Mouse (Mus musculus): ENCODE measurements around the gene Ppp2r5d. TPM values are rescaled to one million over a fixed set of nuclear protein-coding genes. Genes with fewer than 3 reads are reported as not detected.

Ppp2r5d gene
- polyA plus RNA-seq, 1 experiment from 2014 or later: 122 TPM

- no peaks in the 10 kb centered on the region; the same call in 1 of the 2 replicates for H3K9me3 ChIP-seq (ENCODE audit: control insufficient read depth, low read length)
- H3K4me2 ChIP-seq (ENCODE audit: low read depth, severe bottlenecking): peak overlapping the region; percentile 91; the same call in 1 of the 2 replicates
- ATAC-seq (ENCODE audit: insufficient number of reproducible peaks, low FRiP score, low TSS enrichment, low read depth): no peak
- no peaks in the 10 kb centered on the region for H3K36me3 ChIP-seq (ENCODE audit: control insufficient read depth, insufficient read depth, low read length)
- WGBS: 86% methylated on average over 12 of the region's 12 CpGs
- peak overlapping the region; percentile 17; the same call in 1 of the 2 replicates for H3K9ac ChIP-seq (ENCODE audit: low read length)
- no peaks in the 10 kb centered on the region for H3K27me3 ChIP-seq (ENCODE audit: control insufficient read depth, insufficient read depth, low read length)
- H3K27ac ChIP-seq (replicated peaks; ENCODE audit: low read depth, low read length): no peak overlapping the region
- no peak overlapping the region for H3K4me3 ChIP-seq (ENCODE audit: low read depth, low read length)
- no peak for DNase-seq (ENCODE audit: low spot score)
- peaks cover 8% of the 10 kb centered on the region; the same call in 1 of the 2 replicates for H3K4me1 ChIP-seq (ENCODE audit: control insufficient read depth, insufficient read depth, low read length)
Observed at GRCm38 (mm10) chr17:46644152-46644805, 60.6 kb downstream of the Ppp2r5d start.

GRCm38 (mm10) chr17:46642060-46642459 is 62.9 kb downstream of the Ppp2r5d start:
- 89% methylated on average over 17 of the region's 17 CpGs for WGBS
- no peak overlapping the region for H3K4me2 ChIP-seq (ENCODE audit: low read depth, severe bottlenecking)
- ATAC-seq (ENCODE audit: insufficient number of reproducible peaks, low FRiP score, low TSS enrichment, low read depth): no peak
- peaks cover 7% of the 10 kb centered on the region; the same call in 1 of the 2 replicates for H3K4me1 ChIP-seq (ENCODE audit: control insufficient read depth, insufficient read depth, low read length)
- DNase-seq (ENCODE audit: low spot score): no peak
- H3K4me3 ChIP-seq (ENCODE audit: low read depth, low read length): no peak overlapping the region
- no peak overlapping the region for H3K27ac ChIP-seq (replicated peaks; ENCODE audit: low read depth, low read length)
- no peaks in the 10 kb centered on the region for H3K36me3 ChIP-seq (ENCODE audit: control insufficient read depth, insufficient read depth, low read length)
- no peaks in the 10 kb centered on the region; the same call in 1 of the 2 replicates for H3K9me3 ChIP-seq (ENCODE audit: control insufficient read depth, low read length)
- no peaks in the 10 kb centered on the region for H3K27me3 ChIP-seq (ENCODE audit: control insufficient read depth, insufficient read depth, low read length)
- no peak overlapping the region for H3K9ac ChIP-seq (ENCODE audit: low read length)

GRCm38 (mm10) chr17:46639929-46640328 is 65.0 kb downstream of the Ppp2r5d start:
- no peak overlapping the region for H3K27ac ChIP-seq (replicated peaks; ENCODE audit: low read depth, low read length)
- H3K9ac ChIP-seq (ENCODE audit: low read length): no peak overlapping the region
- H3K4me3 ChIP-seq (ENCODE audit: low read depth, low read length): no peak overlapping the region
- no peaks in the 10 kb centered on the region for H3K36me3 ChIP-seq (ENCODE audit: control insufficient read depth, insufficient read depth, low read length)
- H3K4me1 ChIP-seq (ENCODE audit: control insufficient read depth, insufficient read depth, low read length): peaks cover 3% of the 10 kb centered on the region; the same call in 1 of the 2 replicates
- H3K27me3 ChIP-seq (ENCODE audit: control insufficient read depth, insufficient read depth, low read length): no peaks in the 10 kb centered on the region
- ATAC-seq (ENCODE audit: insufficient number of reproducible peaks, low FRiP score, low TSS enrichment, low read depth) (no peak), DNase-seq (ENCODE audit: low spot score) (no peak)
- no peaks in the 10 kb centered on the region; the same call in 1 of the 2 replicates for H3K9me3 ChIP-seq (ENCODE audit: control insufficient read depth, low read length)
- no peak overlapping the region for H3K4me2 ChIP-seq (ENCODE audit: low read depth, severe bottlenecking)
- WGBS: 82% methylated on average over 9 of the region's 9 CpGs

- H3K4me3 ChIP-seq (ENCODE audit: low read depth, low read length): no peak overlapping the region
- 20% methylated on average over 15 of the region's 15 CpGs for WGBS
- DNase-seq (ENCODE audit: low spot score) (peak; percentile 53), ATAC-seq (ENCODE audit: insufficient number of reproducible peaks, low FRiP score, low TSS enrichment, low read depth) (peak; percentile 29; the same call in 1 of the 2 replicates)
- no peaks in the 10 kb centered on the region; the same call in 1 of the 2 replicates for H3K36me3 ChIP-seq (ENCODE audit: control insufficient read depth, insufficient read depth, low read length)
- no peaks in the 10 kb centered on the region; the same call in 1 of the 2 replicates for H3K9me3 ChIP-seq (ENCODE audit: control insufficient read depth, low read length)
- no peaks in the 10 kb centered on the region; the same call in 1 of the 2 replicates for H3K4me1 ChIP-seq (ENCODE audit: control insufficient read depth, insufficient read depth, low read length)
- H3K27ac ChIP-seq (replicated peaks; ENCODE audit: low read depth, low read length): 0 out of 2 replicates have a peak overlapping the region, but pooled peaks have one; percentile 2
- H3K9ac ChIP-seq (ENCODE audit: low read length): no peak overlapping the region
- H3K4me2 ChIP-seq (ENCODE audit: low read depth, severe bottlenecking): peak overlapping the region; percentile 10; the same call in 1 of the 2 replicates
- no peaks in the 10 kb centered on the region for H3K27me3 ChIP-seq (ENCODE audit: control insufficient read depth, insufficient read depth, low read length)
Observed at GRCm38 (mm10) chr17:46636831-46637523, 67.9 kb downstream of the Ppp2r5d start.

Other genes with a start within 250 kb of the Ppp2r5d start
- 0.27 and 0.58 TPM in 2 replicates for gene Ttbk1, start 217.4 kb downstream of the Ppp2r5d start, polyA plus RNA-seq (2014; fragmentation: Nextera tagmentation; extraction: Ambion mirVana)
- 59.7 and 62.3 TPM in 2 replicates for gene Dnph1, start 208.4 kb downstream of the Ppp2r5d start, polyA plus RNA-seq (2014; fragmentation: Nextera tagmentation; extraction: Ambion mirVana)
- 3.8 and 3.9 TPM in 2 replicates for gene Cul9, start 158.7 kb downstream of the Ppp2r5d start, polyA plus RNA-seq (2014; fragmentation: Nextera tagmentation; extraction: Ambion mirVana)
- 8.3 and 9.8 TPM in 2 replicates for gene Srf, start 148.9 kb downstream of the Ppp2r5d start, polyA plus RNA-seq (2014; fragmentation: Nextera tagmentation; extraction: Ambion mirVana)
- 50.3 and 60.4 TPM in 2 replicates for gene Ptk7, start 75.6 kb downstream of the Ppp2r5d start, polyA plus RNA-seq (2014; fragmentation: Nextera tagmentation; extraction: Ambion mirVana)
- 23.8 and 25.7 TPM in 2 replicates for gene Klc4, start 59.1 kb downstream of the Ppp2r5d start, polyA plus RNA-seq (2014; fragmentation: Nextera tagmentation; extraction: Ambion mirVana)
- gene Mrpl2, start 58.9 kb downstream of the Ppp2r5d start, polyA plus RNA-seq (2014; fragmentation: Nextera tagmentation; extraction: Ambion mirVana): 106 and 126 TPM in 2 replicates
- 34.6 and 36.3 TPM in 2 replicates for gene Cul7, start 54.8 kb downstream of the Ppp2r5d start, polyA plus RNA-seq (2014; fragmentation: Nextera tagmentation; extraction: Ambion mirVana)
- gene Rrp36, start 30.8 kb downstream of the Ppp2r5d start, polyA plus RNA-seq (2014; fragmentation: Nextera tagmentation; extraction: Ambion mirVana): 59.8 and 61.3 TPM in 2 replicates
- 153 and 160 TPM in 2 replicates for gene Mea1, start 26.3 kb downstream of the Ppp2r5d start, polyA plus RNA-seq (2014; fragmentation: Nextera tagmentation; extraction: Ambion mirVana)
- 117 and 121 TPM in 2 replicates for gene Klhdc3, start 24.2 kb downstream of the Ppp2r5d start, polyA plus RNA-seq (2014; fragmentation: Nextera tagmentation; extraction: Ambion mirVana)
- gene Pex6, start 6.4 kb upstream of the Ppp2r5d start, polyA plus RNA-seq (2014; fragmentation: Nextera tagmentation; extraction: Ambion mirVana): 18.1 and 18.5 TPM in 2 replicates
- gene Gnmt, start 24.1 kb upstream of the Ppp2r5d start, polyA plus RNA-seq (2014; fragmentation: Nextera tagmentation; extraction: Ambion mirVana): 0.35 TPM in 1 of 2 replicates, not detected in the other
- gene Cnpy3, start 47.1 kb upstream of the Ppp2r5d start, polyA plus RNA-seq (2014; fragmentation: Nextera tagmentation; extraction: Ambion mirVana): 49.1 and 52.4 TPM in 2 replicates
- gene Ptcra, start 58.6 kb upstream of the Ppp2r5d start, polyA plus RNA-seq (2014; fragmentation: Nextera tagmentation; extraction: Ambion mirVana): 0.48 and 0.91 TPM in 2 replicates
- gene 2310039H08Rik, start 67.5 kb upstream of the Ppp2r5d start, polyA plus RNA-seq (2014; fragmentation: Nextera tagmentation; extraction: Ambion mirVana): 41.8 and 43.4 TPM in 2 replicates
- gene Rpl7l1, start 77.6 kb upstream of the Ppp2r5d start, polyA plus RNA-seq (2014; fragmentation: Nextera tagmentation; extraction: Ambion mirVana): 195 and 196 TPM in 2 replicates
- 4.6 and 5.9 TPM in 2 replicates for gene Bicral, start 153.4 kb upstream of the Ppp2r5d start, polyA plus RNA-seq (2014; fragmentation: Nextera tagmentation; extraction: Ambion mirVana)
- 73.0 and 73.3 TPM in 2 replicates for gene Tbcc, start 185.6 kb upstream of the Ppp2r5d start, polyA plus RNA-seq (2014; fragmentation: Nextera tagmentation; extraction: Ambion mirVana)
- gene Prph2, start 205.3 kb upstream of the Ppp2r5d start, polyA plus RNA-seq (2014; fragmentation: Nextera tagmentation; extraction: Ambion mirVana): not detected in 2 replicates

All from limb, embryonic 11.5 days (tissue).